Mouse (Mus musculus) hindbrain, postnatal 0 days (tissue): Measurements from ENCODE around the gene Ppcdc. TPM values are rescaled to one million over a fixed set of nuclear protein-coding genes. Genes with fewer than 3 reads are reported as not detected.

Experiments
- ATAC-seq: fragments of 200-750 bp; cut with Nextera tagmentation; 2 replicates; pipeline ENCODE4 v1.8.0; 2017; ENCODE audit warnings: mild to moderate bottlenecking, moderate TSS enrichment, moderate library complexity
- DNase-seq: peaks from one replicate; pipeline ENCODE4 v3.0.0-alpha.2; 2015; ENCODE audit warnings: low spot score
- H3K27ac ChIP-seq: fragments of 300-500 bp; sonication (generic); 2 replicates; pipeline ENCODE4 v1.5.1; 2014; ENCODE audit warnings: mild to moderate bottlenecking
- H3K27me3 ChIP-seq: fragments of 300-500 bp; sonication (generic); 2 replicates; pipeline ENCODE4 v1.6.1; 2014; ENCODE audit warnings: low read length, mixed read lengths; ENCODE audit not compliant: insufficient read depth
- H3K36me3 ChIP-seq: fragments of 300-500 bp; sonication (generic); 2 replicates; pipeline ENCODE4 v1.6.1; 2014; ENCODE audit warnings: low read length, mixed read lengths; ENCODE audit not compliant: insufficient read depth
- H3K4me1 ChIP-seq: fragments of 300-500 bp; sonication (generic); 2 replicates; pipeline ENCODE4 v1.6.1; 2014; ENCODE audit warnings: antibody characterized with exemption, low read length, mixed read lengths; ENCODE audit not compliant: insufficient read depth
- H3K4me2 ChIP-seq: fragments of 300-500 bp; sonication (generic); 2 replicates; pipeline ENCODE4 v1.6.1; 2014; ENCODE audit warnings: low read depth, mild to moderate bottlenecking, low read length, moderate library complexity, mixed read lengths
- H3K4me3 ChIP-seq: fragments of 300-500 bp; sonication (generic); 2 replicates; pipeline ENCODE4 v1.5.1; 2014; ENCODE audit warnings: low read length
- H3K9ac ChIP-seq: fragments of 300-500 bp; sonication (generic); replicated peaks from 2 replicates; pipeline ENCODE4 v1.6.1; 2014; ENCODE audit warnings: mild to moderate bottlenecking, low read length, moderate library complexity, mixed read lengths
- H3K9me3 ChIP-seq: fragments of 300-500 bp; sonication (generic); 2 replicates; pipeline ENCODE4 v1.6.1; 2016; ENCODE audit warnings: low read length, mixed read lengths
- CTCF ChIP-seq: IDR thresholded peaks from 2 replicates; pipeline ENCODE4 v1.5.1; 2016; ENCODE audit warnings: antibody characterized with exemption, control low read depth, low read depth
- WGBS: fragments of 180-500 bp; shearing (Covaris S2); extraction: QIAGEN DNeasy Blood & Tissue Kit; methylation state at CpG from one replicate; pipeline ENCODE4 v1.1.7; 2014; 5-methylcytosine and 5-hydroxymethylcytosine counted together
- polyA plus RNA-seq: library from polyadenylated mRNA; unstranded; fragments of >200 nt; fragmentation: Nextera tagmentation; extraction: Ambion mirVana; gene quantifications from 2 replicates; pipeline ENCODE4 v1.2.1, GENCODE M21; 2015
- total RNA-seq: library from RNA; depleted of rRNA; stranded (reverse); fragments of >200 nt; gene quantifications from 2 replicates; pipeline ENCODE4 v1.2.3, GENCODE M21; 2014; rRNA removed

The Ppcdc gene
- total RNA-seq (16.6 and 25.8 TPM in 2 replicates), polyA plus RNA-seq (16.5 and 19.3 TPM in 2 replicates)

DNA sequence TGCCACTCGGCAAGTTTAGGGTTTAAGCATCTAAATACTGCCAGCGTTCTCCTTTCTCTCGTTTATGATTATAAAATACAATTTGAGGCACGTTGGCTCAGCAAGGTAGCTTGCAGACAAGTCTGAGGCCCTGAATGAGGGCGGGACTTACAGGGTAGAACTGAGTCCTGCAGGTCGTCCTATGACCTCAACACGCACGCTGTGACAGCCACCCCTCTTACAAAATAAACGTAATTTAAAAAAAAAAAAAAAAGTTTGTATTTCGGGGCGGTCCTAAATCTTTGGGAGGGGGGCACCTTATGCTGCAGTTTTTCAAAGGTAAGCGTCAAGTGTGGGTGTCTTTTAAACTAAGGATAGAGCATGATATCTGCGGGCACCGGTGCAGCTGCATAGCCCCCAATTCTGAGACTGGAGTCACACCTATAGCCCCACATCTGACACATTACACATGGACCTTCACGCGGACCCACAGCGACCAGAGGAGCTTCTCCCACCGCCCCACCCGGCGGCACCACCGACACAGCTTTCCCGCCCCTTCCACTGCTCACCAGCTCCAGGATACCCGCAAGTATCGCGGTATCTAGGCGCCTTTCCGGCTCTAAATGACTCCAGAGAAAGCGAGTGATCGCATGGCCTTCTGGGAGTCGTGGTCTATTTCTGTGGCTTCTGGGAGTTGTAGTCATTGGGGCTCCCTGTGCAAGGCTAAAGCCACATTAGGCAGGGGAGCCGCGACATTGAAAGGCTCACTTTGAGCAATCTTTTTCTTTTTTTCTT is at the start of gene Ppcdc:
Ppcdc (minus strand) TSS at position 603 of the 774 bp plus-strand sequence.
- Histone ChIP-seq H3K4me1 (no peaks in the 10 kb centered on the region), H3K9ac (peak within 1 kb of the TSS; percentile 51; the same call in 1 of the 2 replicates), H3K4me3 (peak within 1 kb of the TSS; percentile 45), H3K27ac (peak within 1 kb of the TSS; percentile 71; the same call in 1 of the 2 replicates), H3K4me2 (peak within 1 kb of the TSS; percentile 75), H3K9me3 (no peaks in the 10 kb centered on the region), H3K27me3 (no peaks in the 10 kb centered on the region), H3K36me3 (peaks cover 16% of the 10 kb centered on the region; the same call in 1 of the 2 replicates)
- peak; percentile 1; the same call in 1 of the 2 replicates for TF ChIP-seq CTCF
- 2% methylated on average over 32 of the region's 32 CpGs for WGBS
- DNase-seq (peak; percentile 97), ATAC-seq (peak; percentile 96)

DNA sequence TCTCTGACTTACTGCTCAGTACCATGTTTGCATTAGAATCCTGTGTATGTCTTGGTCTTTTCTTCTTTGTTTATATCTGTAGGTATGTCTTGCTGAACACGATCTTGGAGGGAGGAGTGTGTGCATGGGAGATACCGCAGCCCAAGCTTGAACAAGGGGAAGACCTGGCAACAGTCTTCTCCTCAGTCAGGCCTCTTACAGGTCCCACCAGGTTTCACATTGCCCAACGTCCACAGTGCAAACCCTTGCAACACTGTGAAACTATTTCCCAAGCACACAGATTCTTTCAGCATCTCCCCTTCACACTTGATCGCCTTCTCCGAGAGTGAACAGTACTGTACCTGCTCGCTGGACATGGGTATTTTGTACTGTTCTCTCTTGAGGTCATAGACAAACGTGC is 47.9 kb upstream of the Ppcdc start:
- DNase-seq (no peak), ATAC-seq (no peak)
- Histone ChIP-seq H3K27ac (no peak overlapping the region), H3K27me3 (no peaks in the 10 kb centered on the region), H3K4me2 (no peak overlapping the region), H3K4me1 (no peaks in the 10 kb centered on the region), H3K9me3 (no peaks in the 10 kb centered on the region), H3K9ac (no peak overlapping the region), H3K36me3 (no peaks in the 10 kb centered on the region), H3K4me3 (no peak overlapping the region)
- 74% methylated on average over 7 of the region's 7 CpGs for WGBS
- no peak for TF ChIP-seq CTCF

GRCm38 (mm10) chr9:57485774-57486173 is 45.9 kb upstream of the Ppcdc start:
- Histone ChIP-seq H3K4me2 (no peak overlapping the region), H3K36me3 (no peaks in the 10 kb centered on the region)
- peak; percentile 93 for DNase-seq

GRCm38 (mm10) chr9:57468914-57469313 is 29.0 kb upstream of the Ppcdc start:
- Histone ChIP-seq H3K4me2 (peak overlapping the region; percentile 83), H3K27me3 (no peaks in the 10 kb centered on the region), H3K9ac (peak overlapping the region; percentile 99; the same call in 1 of the 2 replicates), H3K36me3 (no peaks in the 10 kb centered on the region), H3K4me3 (no peak overlapping the region), H3K27ac (peak overlapping the region; percentile 93; the same call in 1 of the 2 replicates), H3K9me3 (no peaks in the 10 kb centered on the region), H3K4me1 (peaks cover 13% of the 10 kb centered on the region)
- DNase-seq (peak; percentile 54), ATAC-seq (peak; percentile 72)
- WGBS = 51% methylated on average over 4 of the region's 4 CpGs
- no peak for TF ChIP-seq CTCF

More at GRCm38 (mm10) chr9:57485774-57486173, 45.9 kb upstream of the Ppcdc start:
- no peaks in the 10 kb centered on the region for H3K9me3 ChIP-seq
- H3K4me1 ChIP-seq = no peaks in the 10 kb centered on the region
- no peak overlapping the region for H3K4me3 ChIP-seq
- peak; percentile 74; the same call in 1 of the 2 replicates for ATAC-seq
- no peaks in the 10 kb centered on the region for H3K27me3 ChIP-seq
- TF ChIP-seq CTCF = peak; percentile 99
- 11% methylated on average over 7 of the region's 7 CpGs for WGBS
- H3K9ac ChIP-seq = no peak overlapping the region
- H3K27ac ChIP-seq = no peak overlapping the region

- peaks cover 13% of the 10 kb centered on the region for H3K4me1 ChIP-seq
- peak within 1 kb of the TSS; percentile 99 for H3K9ac ChIP-seq
- peak within 1 kb of the TSS; percentile 83 for H3K4me2 ChIP-seq
- H3K27me3 ChIP-seq = no peaks in the 10 kb centered on the region
- ATAC-seq (peak; percentile 92), DNase-seq (peak; percentile 96)
- TF ChIP-seq CTCF = no peak
- H3K9me3 ChIP-seq = no peaks in the 10 kb centered on the region
- peak within 1 kb of the TSS; percentile 92 for H3K4me3 ChIP-seq
- H3K27ac ChIP-seq = peak within 1 kb of the TSS; percentile 93
- no peaks in the 10 kb centered on the region for H3K36me3 ChIP-seq
- WGBS = 2% methylated on average over 48 of the region's 48 CpGs
Observed at GRCm38 (mm10) chr9:57467896-57468549, 28.1 kb upstream of the Ppcdc start, which contains the start of gene Scamp5. Gene Scamp5 (minus strand): TSS chr9:57468060.

DNA sequence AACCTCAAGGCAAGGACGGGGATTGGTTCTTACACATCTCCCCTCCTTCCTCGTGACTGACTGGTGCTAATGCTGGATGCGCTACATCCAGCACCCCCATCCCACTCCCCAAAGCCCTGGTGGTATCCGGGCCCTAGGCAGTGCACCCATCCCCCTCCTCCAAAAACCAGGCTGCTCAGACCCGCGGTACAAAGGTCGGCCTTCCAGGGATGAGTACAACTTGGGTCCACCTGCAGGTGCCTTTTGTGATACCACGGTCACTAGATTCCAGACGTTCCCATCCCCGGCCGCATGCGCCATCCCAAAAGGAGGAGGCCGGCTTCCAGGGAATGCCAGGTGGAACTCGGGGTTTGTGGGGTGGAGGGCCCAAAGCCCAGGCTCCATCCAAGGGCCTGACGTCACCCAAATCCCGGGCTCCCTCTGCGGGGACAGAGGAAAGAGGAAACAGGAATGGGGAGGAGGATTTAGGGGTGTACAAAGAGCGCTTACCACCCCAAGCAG is 27.4 kb upstream of the Ppcdc start:
- no peaks in the 10 kb centered on the region for H3K9me3 ChIP-seq
- peaks cover 13% of the 10 kb centered on the region for H3K4me1 ChIP-seq
- H3K27me3 ChIP-seq = no peaks in the 10 kb centered on the region
- peaks cover under 1% of the 10 kb centered on the region; the same call in 1 of the 2 replicates for H3K36me3 ChIP-seq
- peak overlapping the region; percentile 92 for H3K4me3 ChIP-seq
- peak; percentile 73 for ATAC-seq
- TF ChIP-seq CTCF = no peak
- DNase-seq = peak; percentile 64
- peak overlapping the region; percentile 93 for H3K27ac ChIP-seq
- H3K4me2 ChIP-seq = peak overlapping the region; percentile 83
- peak overlapping the region; percentile 99 for H3K9ac ChIP-seq
- 2% methylated on average over 18 of the region's 18 CpGs for WGBS
